Comparison of ENCODE assay signal across 9 mouse cellular contexts in the genomic region with DNA sequence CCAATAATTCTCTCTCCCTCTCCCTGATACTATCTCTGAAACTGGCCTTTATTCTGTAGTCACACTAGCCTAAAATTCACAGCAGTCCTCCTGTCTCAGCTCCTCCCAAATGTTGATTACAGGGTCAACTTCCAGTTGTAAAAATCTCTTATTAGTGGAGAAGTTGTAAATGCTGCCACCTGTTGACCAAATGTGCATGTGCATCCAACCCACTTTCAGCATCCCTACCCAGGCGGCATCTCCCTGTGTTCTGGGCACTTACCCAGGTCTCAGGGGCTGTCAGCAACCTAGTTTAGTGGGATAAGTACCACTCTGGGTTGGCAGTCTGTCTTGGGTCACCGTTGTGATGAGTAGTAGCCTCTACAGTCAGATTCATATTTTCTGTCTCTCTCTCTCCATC. TPM values are rescaled to one million over a fixed set of nuclear protein-coding genes. Genes with fewer than 3 reads are reported as not detected.
DNase-seq lines count a peak whose midpoint lies in the region; ATAC-seq and TF ChIP-seq lines count a peak whose summit lies in the region.
"Had no signal": no experiment of that assay in that cellular context is flagged by ENCODE, and none has a peak within 500 bp of the region (broad histone marks: within the 10 kb centered on the region; RNA-seq: fewer than 3 reads in every experiment).

No protein-coding gene starts in this region.

- H3K9ac ChIP-seq in ES-E14 (ENCODE audit: insufficient read depth, low read depth, low read length, poor library complexity, severe bottlenecking) = no peak overlapping the region
- no peak overlapping the region for H3K9ac ChIP-seq in liver, embryonic 14.5 days (replicated peaks)
- H3K9ac ChIP-seq: limb, embryonic 13.5 days had no signal

- no peak for TF ChIP-seq POLR2A in cerebellum, adult 2 months (IDR thresholded peaks at IDR 0.05; ENCODE audit: borderline replicate concordance, insufficient read depth, low read length)

- ATAC-seq in liver, embryonic 14.5 days (ENCODE audit: insufficient read depth) = no peak

- no peaks in the 10 kb centered on the region for H3K27me3 ChIP-seq in heart, embryonic 10.5 days (ENCODE audit: insufficient read depth, poor library complexity, severe bottlenecking)
- no peaks in the 10 kb centered on the region for H3K27me3 ChIP-seq in cerebellum, adult 2 months (ENCODE audit: control insufficient read depth, insufficient read depth, low read length)
- no peaks in the 10 kb centered on the region for H3K27me3 ChIP-seq in liver, embryonic 14.5 days (ENCODE audit: control insufficient read depth, insufficient read depth, low read length)
- H3K27me3 ChIP-seq: limb, embryonic 13.5 days had no signal

- H3K4me2 ChIP-seq in liver, embryonic 14.5 days (ENCODE audit: low read depth) = no peak overlapping the region
- H3K4me2 ChIP-seq: limb, embryonic 13.5 days had no signal

- no peaks in the 10 kb centered on the region for H3K9me3 ChIP-seq in heart, embryonic 10.5 days
- no peaks in the 10 kb centered on the region for H3K9me3 ChIP-seq in ES-E14 (ENCODE audit: control insufficient read depth, insufficient read depth, low read depth, low read length)
- H3K9me3 ChIP-seq in liver, embryonic 14.5 days (ENCODE audit: control insufficient read depth, low read length) = no peaks in the 10 kb centered on the region
- H3K9me3 ChIP-seq: limb, embryonic 13.5 days had no signal

- H3K4me1 ChIP-seq in heart, embryonic 10.5 days = peaks cover 14% of the 10 kb centered on the region
- peaks cover 2 to 5% of the 10 kb centered on the region in 2 experiments; a peak in 1 of 4 replicates for H3K4me1 ChIP-seq in ES-E14 (ENCODE audit: control insufficient read depth in 2 of 2, insufficient read depth in 2 of 2, low read length in 2 of 2, poor library complexity in 1 of 2)
- H3K4me1 ChIP-seq in cerebellum, adult 2 months (ENCODE audit: control insufficient read depth, insufficient read depth, low read length) = peaks cover 34% of the 10 kb centered on the region
- H3K4me1 ChIP-seq in liver, embryonic 14.5 days (replicated peaks; ENCODE audit: control insufficient read depth in 2 of 2, insufficient read depth in 2 of 2, low read length in 1 of 2) = no peaks in the 10 kb centered on the region
- H3K4me1 ChIP-seq: limb, embryonic 13.5 days had no signal

- 57% methylated on average over 2 of the region's 2 CpGs for WGBS in heart, embryonic 10.5 days
- WGBS in cerebellum, adult 2 months = 0% methylated on average over 2 of the region's 2 CpGs
- 31% methylated on average over 2 of the region's 2 CpGs for WGBS in liver, embryonic 14.5 days (ENCODE audit: insufficient replicate concordance)

- TF ChIP-seq EP300 in liver, embryonic 14.5 days (IDR thresholded peaks at IDR 0.05; ENCODE audit: low read depth) = no peak

- H3K36me3 ChIP-seq in heart, embryonic 10.5 days = peaks cover 19% of the 10 kb centered on the region; the same call in 1 of the 2 replicates
- H3K36me3 ChIP-seq in ES-E14 (ENCODE audit: control insufficient read depth, insufficient read depth, low read length, poor library complexity, severe bottlenecking) = peaks cover under 1% of the 10 kb centered on the region; the same call in 1 of the 2 replicates
- no peaks in the 10 kb centered on the region for H3K36me3 ChIP-seq in liver, embryonic 14.5 days (replicated peaks; ENCODE audit: control insufficient read depth, insufficient read depth, low read depth)

- no peak overlapping the region for H3K27ac ChIP-seq in heart, embryonic 10.5 days
- no peak overlapping the region for H3K27ac ChIP-seq in ES-E14 (ENCODE audit: insufficient read depth, low read depth, low read length, poor library complexity, severe bottlenecking)
- peak overlapping the region; percentile 18; the same call in 1 of the 2 replicates for H3K27ac ChIP-seq in cerebellum, adult 2 months (ENCODE audit: insufficient read depth, low read length)
- H3K27ac ChIP-seq in liver, embryonic 14.5 days = no peak overlapping the region
- H3K27ac ChIP-seq: limb, embryonic 13.5 days had no signal

- TF ChIP-seq CTCF in cerebellum, adult 2 months (IDR thresholded peaks at IDR 0.05; ENCODE audit: borderline replicate concordance, insufficient read depth, low read depth, low read length) = peak; percentile 74
- TF ChIP-seq CTCF in liver, embryonic 14.5 days (IDR thresholded peaks at IDR 0.05; ENCODE audit: low read depth) = peak; percentile 66

- DNase-seq in heart, adult 18-20 months = peak; percentile 53 to 79
- DNase-seq in heart, embryonic 10.5 days (ENCODE audit: low spot score) = no peak
- peak; percentile 42 for DNase-seq in ES-E14 (ENCODE audit: low read depth, low spot score)
- peak; percentile 80 to 83 for DNase-seq in cerebellum, adult 2 months
- peak; percentile 33 to 41 for DNase-seq in frontal cortex, postnatal 25 days (ENCODE audit: low spot score in 2 of 2)
- peak; percentile 60 for DNase-seq in kidney, postnatal 14 days
- DNase-seq in liver, embryonic 14.5 days (ENCODE audit: low read depth in 3 of 3, low spot score in 3 of 3) = peak in 2 of 3 experiments; percentile 5 to 10
- DNase-seq in right cerebral cortex, postnatal 4 days = peak; percentile 44

- in situ Hi-C loops in ES-E14 (cut with MboI; ENCODE audit: low sequenced_read_pairs in 2 of 2, unreplicated experiment in 2 of 2) = no loop called here

- H3K4me3 ChIP-seq in heart, embryonic 10.5 days = no peak overlapping the region
- H3K4me3 ChIP-seq in ES-E14 (ENCODE audit: insufficient read depth in 1 of 2, low read depth in 1 of 2, low read length in 2 of 2, poor library complexity in 1 of 2, severe bottlenecking in 1 of 2) = no peak overlapping the region
- peak overlapping the region; percentile 3 for H3K4me3 ChIP-seq in cerebellum, adult 2 months (replicated peaks; ENCODE audit: insufficient read depth, low read depth, low read length)
- H3K4me3 ChIP-seq in liver, embryonic 14.5 days (ENCODE audit: insufficient read depth in 1 of 2, low read depth in 2 of 2, low read length in 2 of 2) = no peak overlapping the region
- H3K4me3 ChIP-seq: limb, embryonic 13.5 days had no signal

TF ChIP-seq in ES-E14, 5 proteins besides CTCF, POLR2A, EP300 and RAD21:
- TF ChIP-seq HCFC1 (IDR thresholded peaks at IDR 0.05; ENCODE audit: borderline replicate concordance, insufficient read depth, low read length) (no peak), ZNF384 (IDR thresholded peaks at IDR 0.05; ENCODE audit: low read depth, low read length) (no peak), ZC3H11A (IDR thresholded peaks at IDR 0.05; ENCODE audit: borderline replicate concordance, low read depth, low read length) (no peak), CHD2 (IDR thresholded peaks at IDR 0.05; ENCODE audit: low read depth, low read length) (no peak), MAFK (IDR thresholded peaks at IDR 0.05; ENCODE audit: insufficient read depth, low read depth, low read length) (no peak)

RNA-seq across cellular contexts. Expression of gene Dnajc6, which starts 38.1 kb away (rescaled TPM):
- under 1 TPM; 0.51 to 0.74 TPM for total RNA-seq in heart, adult 18-20 months (2021)
- polyA plus RNA-seq in heart, embryonic 10.5 days (2016; fragmentation: Nextera tagmentation; extraction: Ambion mirVana) = 0.44 and 0.59 TPM in 2 replicates
- 7.2 and 10.1 TPM in 2 replicates for total RNA-seq in ES-E14 (2012; rRNA removed)
- polyA plus RNA-seq in cerebellum, adult 2 months (2012; rRNA removed) = 109 and 126 TPM in 2 replicates
- 0.15 and 0.16 TPM in 2 replicates for polyA plus RNA-seq in liver, embryonic 14.5 days (2012; rRNA removed)
- 0.08 and 0.16 TPM in 2 replicates for polyA plus RNA-seq in liver, embryonic 14.5 days (2014; fragmentation: Nextera tagmentation; extraction: Ambion mirVana)

RNA-seq across cellular contexts. Expression of gene Ak4, which starts 39.3 kb away (rescaled TPM):
- 10 to 100 TPM; 31.6 to 40.8 TPM for total RNA-seq in heart, adult 18-20 months (2021)
- 28.5 and 30.4 TPM in 2 replicates for polyA plus RNA-seq in heart, embryonic 10.5 days (2016; fragmentation: Nextera tagmentation; extraction: Ambion mirVana)
- 46.6 and 48.1 TPM in 2 replicates for total RNA-seq in ES-E14 (2012; rRNA removed)
- polyA plus RNA-seq in cerebellum, adult 2 months (2012; rRNA removed) = 56.6 and 76.5 TPM in 2 replicates
- polyA plus RNA-seq in liver, embryonic 14.5 days (2012; rRNA removed) = 6.4 and 6.5 TPM in 2 replicates
- polyA plus RNA-seq in liver, embryonic 14.5 days (2014; fragmentation: Nextera tagmentation; extraction: Ambion mirVana) = 3.5 and 4.5 TPM in 2 replicates

Comparison
In these comparisons a context has a peak if more than half of its experiments do, and no peak if none do; other contexts are left out.
1. RNA of gene Dnajc6, which starts 38.1 kb away (polyA plus RNA-seq): 109 to 126 TPM in cerebellum, adult 2 months; 0.44 to 0.59 TPM in heart, embryonic 10.5 days and 0.08 to 0.16 TPM in liver, embryonic 14.5 days; every median in the first group is over 10 times any median in the second.